Mouse (Mus musculus): ENCODE measurements around the gene Efna2. TPM values are rescaled to one million over a fixed set of nuclear protein-coding genes. Genes with fewer than 3 reads are reported as not detected.
A peak's percentile ranks its signal among the peaks of the same experiment; 100 is the strongest.

Gene Efna2
- polyA plus RNA-seq, 1 experiment from 2014 or later, result 6.5 TPM

- Histone ChIP-seq H3K4me2 (replicated peaks; ENCODE audit: low read depth) (peak overlapping the region; percentile 96), H3K9me3 (ENCODE audit: control insufficient read depth, low read length) (no peaks in the 10 kb centered on the region), H3K9ac (ENCODE audit: low read length) (no peak overlapping the region), H3K4me1 (replicated peaks; ENCODE audit: control insufficient read depth, insufficient read depth) (0 out of 2 replicates have a peak, but pooled peaks cover 2% of the 10 kb centered on the region), H3K4me3 (ENCODE audit: low read depth, low read length) (peak overlapping the region; percentile 0; the same call in 1 of the 2 replicates), H3K36me3 (ENCODE audit: control insufficient read depth, insufficient read depth, low read length) (peaks cover 2% of the 10 kb centered on the region; the same call in 1 of the 2 replicates), H3K27me3 (ENCODE audit: control insufficient read depth, insufficient read depth, low read length) (no peaks in the 10 kb centered on the region), H3K27ac (replicated peaks) (peak overlapping the region; percentile 2; the same call in 1 of the 2 replicates)
- TF ChIP-seq CTCF (IDR thresholded peaks at IDR 0.05; ENCODE audit: low read depth), result no peak
- no peak for TF ChIP-seq EP300 (optimal IDR thresholded peaks at IDR 0.05)
- WGBS, result 14% methylated on average over 28 of the region's 29 CpGs
- peak; percentile 71 for DNase-seq (ENCODE audit: low spot score)
- ATAC-seq (ENCODE audit: low FRiP score, low TSS enrichment), result no peak
Measured at GRCm38 (mm10) chr10:80136952-80137625, 42.2 kb upstream of the Efna2 start.

GRCm38 (mm10) chr10:80137626-80138552 lies 41.4 kb upstream of the Efna2 start:
- no peaks in the 10 kb centered on the region for H3K9me3 ChIP-seq (ENCODE audit: control insufficient read depth, low read length)
- peak overlapping the region; percentile 68; the same call in 1 of the 2 replicates for H3K9ac ChIP-seq (ENCODE audit: low read length)
- TF ChIP-seq EP300 (optimal IDR thresholded peaks at IDR 0.05) (no peak), CTCF (IDR thresholded peaks at IDR 0.05; ENCODE audit: low read depth) (no peak)
- peaks cover 5% of the 10 kb centered on the region; the same call in 1 of the 2 replicates for H3K4me1 ChIP-seq (replicated peaks; ENCODE audit: control insufficient read depth, insufficient read depth)
- 5% methylated on average over 22 of the region's 33 CpGs for whole genome bisulfite sequencing
- H3K27ac ChIP-seq (replicated peaks), result peak overlapping the region; percentile 76
- peak overlapping the region; percentile 58 for H3K4me3 ChIP-seq (ENCODE audit: low read depth, low read length)
- DNase-seq (ENCODE audit: low spot score) (peak; percentile 65), ATAC-seq (ENCODE audit: low FRiP score, low TSS enrichment) (no peak)
- H3K4me2 ChIP-seq (replicated peaks; ENCODE audit: low read depth), result peak overlapping the region; percentile 96
- H3K27me3 ChIP-seq (ENCODE audit: control insufficient read depth, insufficient read depth, low read length), result no peaks in the 10 kb centered on the region
- H3K36me3 ChIP-seq (ENCODE audit: control insufficient read depth, insufficient read depth, low read length), result no peaks in the 10 kb centered on the region

- ATAC-seq (ENCODE audit: low FRiP score, low TSS enrichment), result peak; percentile 2; the same call in 1 of the 2 replicates
- H3K36me3 ChIP-seq (ENCODE audit: control insufficient read depth, insufficient read depth, low read length), result peaks cover 2% of the 10 kb centered on the region; the same call in 1 of the 2 replicates
- H3K9ac ChIP-seq (ENCODE audit: low read length), result peak within 1 kb of the TSS; percentile 68
- no peaks in the 10 kb centered on the region for H3K27me3 ChIP-seq (ENCODE audit: control insufficient read depth, insufficient read depth, low read length)
- 2% methylated on average over 34 of the region's 94 CpGs for WGBS
- peaks cover 5% of the 10 kb centered on the region; the same call in 1 of the 2 replicates for H3K4me1 ChIP-seq (replicated peaks; ENCODE audit: control insufficient read depth, insufficient read depth)
- H3K9me3 ChIP-seq (ENCODE audit: control insufficient read depth, low read length), result no peaks in the 10 kb centered on the region
- peak within 1 kb of the TSS; percentile 96 for H3K4me2 ChIP-seq (replicated peaks; ENCODE audit: low read depth)
- peak; percentile 77 for DNase-seq (ENCODE audit: low spot score)
- H3K27ac ChIP-seq (replicated peaks), result peak within 1 kb of the TSS; percentile 76
- no peak for TF ChIP-seq CTCF (IDR thresholded peaks at IDR 0.05; ENCODE audit: low read depth)
- no peak for TF ChIP-seq EP300 (optimal IDR thresholded peaks at IDR 0.05)
- peak within 1 kb of the TSS; percentile 58 for H3K4me3 ChIP-seq (ENCODE audit: low read depth, low read length)
Measured at GRCm38 (mm10) chr10:80138553-80139438, 40.5 kb upstream of the Efna2 start, which contains the start of gene Atp5d. TSS of gene Atp5d (plus strand) at chr10:80138632.

GRCm38 (mm10) chr10:80139439-80139775 lies 39.9 kb upstream of the Efna2 start:
- DNase-seq (ENCODE audit: low spot score) (no peak), ATAC-seq (ENCODE audit: low FRiP score, low TSS enrichment) (no peak)
- H3K4me3 ChIP-seq (ENCODE audit: low read depth, low read length), result peak overlapping the region; percentile 58
- peak overlapping the region; percentile 76 for H3K27ac ChIP-seq (replicated peaks)
- H3K27me3 ChIP-seq (ENCODE audit: control insufficient read depth, insufficient read depth, low read length), result no peaks in the 10 kb centered on the region
- H3K4me1 ChIP-seq (replicated peaks; ENCODE audit: control insufficient read depth, insufficient read depth), result peaks cover 5% of the 10 kb centered on the region; the same call in 1 of the 2 replicates
- no peak for TF ChIP-seq CTCF (IDR thresholded peaks at IDR 0.05; ENCODE audit: low read depth)
- no peak for TF ChIP-seq EP300 (optimal IDR thresholded peaks at IDR 0.05)
- H3K9ac ChIP-seq (ENCODE audit: low read length), result peak overlapping the region; percentile 68
- peak overlapping the region; percentile 96 for H3K4me2 ChIP-seq (replicated peaks; ENCODE audit: low read depth)
- H3K36me3 ChIP-seq (ENCODE audit: control insufficient read depth, insufficient read depth, low read length), result peaks cover 6% of the 10 kb centered on the region; the same call in 1 of the 2 replicates
- 6% methylated on average over 9 of the region's 10 CpGs for WGBS
- H3K9me3 ChIP-seq (ENCODE audit: control insufficient read depth, low read length), result no peaks in the 10 kb centered on the region

GRCm38 (mm10) chr10:80139975-80140665 lies 39.2 kb upstream of the Efna2 start:
- no peak overlapping the region for H3K4me2 ChIP-seq (replicated peaks; ENCODE audit: low read depth)
- peaks cover 5% of the 10 kb centered on the region; the same call in 1 of the 2 replicates for H3K4me1 ChIP-seq (replicated peaks; ENCODE audit: control insufficient read depth, insufficient read depth)
- ATAC-seq (ENCODE audit: low FRiP score, low TSS enrichment) (no peak), DNase-seq (ENCODE audit: low spot score) (no peak)
- no peak for TF ChIP-seq EP300 (optimal IDR thresholded peaks at IDR 0.05)
- no peak for TF ChIP-seq CTCF (IDR thresholded peaks at IDR 0.05; ENCODE audit: low read depth)
- H3K36me3 ChIP-seq (ENCODE audit: control insufficient read depth, insufficient read depth, low read length), result peaks cover 7% of the 10 kb centered on the region; the same call in 1 of the 2 replicates
- whole genome bisulfite sequencing, result 76% methylated on average over 11 of the region's 11 CpGs
- H3K27me3 ChIP-seq (ENCODE audit: control insufficient read depth, insufficient read depth, low read length), result no peaks in the 10 kb centered on the region
- H3K9ac ChIP-seq (ENCODE audit: low read length), result no peak overlapping the region
- no peak overlapping the region for H3K27ac ChIP-seq (replicated peaks)
- no peaks in the 10 kb centered on the region for H3K9me3 ChIP-seq (ENCODE audit: control insufficient read depth, low read length)
- no peak overlapping the region for H3K4me3 ChIP-seq (ENCODE audit: low read depth, low read length)

Measured in stomach, postnatal 0 days (tissue).